Mouse (Mus musculus): ENCODE measurements around the gene Rab2b. TPM values are rescaled to one million over a fixed set of nuclear protein-coding genes. Genes with fewer than 3 reads are reported as not detected.

Rab2b gene
- polyA plus RNA-seq, 1 experiment from 2014 or later, result 13.7 TPM

Other genes starting within 250 kb of the Rab2b start
- gene Olfr221, start 237.1 kb downstream of the Rab2b start, polyA plus RNA-seq (2015; fragmentation: Nextera tagmentation; extraction: Ambion mirVana), result not detected in 2 replicates
- gene Hnrnpc, start 175.5 kb downstream of the Rab2b start, polyA plus RNA-seq (2015; fragmentation: Nextera tagmentation; extraction: Ambion mirVana), result 555 and 601 TPM in 2 replicates
- 60.1 and 62.2 TPM in 2 replicates for gene Rpgrip1, start 168.8 kb downstream of the Rab2b start, polyA plus RNA-seq (2015; fragmentation: Nextera tagmentation; extraction: Ambion mirVana)
- 53.1 and 61.1 TPM in 2 replicates for gene Supt16, start 82.1 kb downstream of the Rab2b start, polyA plus RNA-seq (2015; fragmentation: Nextera tagmentation; extraction: Ambion mirVana)
- gene Chd8, start 21.8 kb downstream of the Rab2b start, polyA plus RNA-seq (2015; fragmentation: Nextera tagmentation; extraction: Ambion mirVana), result 23.9 and 27.1 TPM in 2 replicates
- 36.0 and 36.1 TPM in 2 replicates for gene Tox4, start 399 bp downstream of the Rab2b start, polyA plus RNA-seq (2015; fragmentation: Nextera tagmentation; extraction: Ambion mirVana)
- 37.6 and 41.1 TPM in 2 replicates for gene Mettl3, start 25.6 kb upstream of the Rab2b start, polyA plus RNA-seq (2015; fragmentation: Nextera tagmentation; extraction: Ambion mirVana)
- 9.2 and 10.2 TPM in 2 replicates for gene Sall2, start 49.2 kb upstream of the Rab2b start, polyA plus RNA-seq (2015; fragmentation: Nextera tagmentation; extraction: Ambion mirVana)
- not detected in 2 replicates for gene Olfr1513, start 76.9 kb upstream of the Rab2b start, polyA plus RNA-seq (2015; fragmentation: Nextera tagmentation; extraction: Ambion mirVana)
- gene Olfr1512, start 99.6 kb upstream of the Rab2b start, polyA plus RNA-seq (2015; fragmentation: Nextera tagmentation; extraction: Ambion mirVana), result not detected in 2 replicates
- gene Olfr1511, start 117.8 kb upstream of the Rab2b start, polyA plus RNA-seq (2015; fragmentation: Nextera tagmentation; extraction: Ambion mirVana), result not detected in 2 replicates
- gene Olfr1510, start 134.8 kb upstream of the Rab2b start, polyA plus RNA-seq (2015; fragmentation: Nextera tagmentation; extraction: Ambion mirVana), result not detected in 2 replicates
- not detected in 2 replicates for gene Olfr1509, start 163.4 kb upstream of the Rab2b start, polyA plus RNA-seq (2015; fragmentation: Nextera tagmentation; extraction: Ambion mirVana)
- not detected in 2 replicates for gene Olfr1508, start 187.9 kb upstream of the Rab2b start, polyA plus RNA-seq (2015; fragmentation: Nextera tagmentation; extraction: Ambion mirVana)
- not detected in 2 replicates for gene Olfr1507, start 216.2 kb upstream of the Rab2b start, polyA plus RNA-seq (2015; fragmentation: Nextera tagmentation; extraction: Ambion mirVana)

Data from intestine, embryonic 15.5 days (tissue).